Mouse (Mus musculus): Measurements from ENCODE around the gene Stat4. TPM values are rescaled to one million over a fixed set of nuclear protein-coding genes. Genes with fewer than 3 reads are reported as not detected.

Gene Stat4
- not detected in 2 replicates for polyA plus RNA-seq (2011; ENCODE audit: insufficient read length, low read depth, missing spikeins)

- Histone ChIP-seq H3K4me3 (ENCODE audit: insufficient read depth, low read length) (no peak within 1 kb of the TSS), H3K27ac (ENCODE audit: insufficient read depth, low read length) (no peak within 1 kb of the TSS), H3K4me1 (ENCODE audit: control insufficient read depth, insufficient read depth, low read length) (no peaks in the 10 kb centered on the region)
- TF ChIP-seq POLR2A (IDR thresholded peaks at IDR 0.05; ENCODE audit: low read depth, low read length) = no peak
- TF ChIP-seq CTCF (IDR thresholded peaks at IDR 0.05; ENCODE audit: borderline replicate concordance, insufficient read depth, low read length) = no peak
Observed at GRCm38 (mm10) chr1:51986848-51987247, at the start of gene Stat4. TSS of gene Stat4 (plus strand) at chr1:51987148.

- no peak for TF ChIP-seq POLR2A (IDR thresholded peaks at IDR 0.05; ENCODE audit: low read depth, low read length)
- no peak for TF ChIP-seq CTCF (IDR thresholded peaks at IDR 0.05; ENCODE audit: borderline replicate concordance, insufficient read depth, low read length)
- Histone ChIP-seq H3K4me3 (ENCODE audit: insufficient read depth, low read length) (no peak overlapping the region), H3K27ac (ENCODE audit: insufficient read depth, low read length) (no peak overlapping the region), H3K4me1 (ENCODE audit: control insufficient read depth, insufficient read depth, low read length) (no peaks in the 10 kb centered on the region)
Observed at GRCm38 (mm10) chr1:51938357-51938756, 48.6 kb upstream of the Stat4 start.

GRCm38 (mm10) chr1:51944755-51945154 lies 42.2 kb upstream of the Stat4 start:
- Histone ChIP-seq H3K4me3 (ENCODE audit: insufficient read depth, low read length) (no peak overlapping the region), H3K4me1 (ENCODE audit: control insufficient read depth, insufficient read depth, low read length) (no peaks in the 10 kb centered on the region), H3K27ac (ENCODE audit: insufficient read depth, low read length) (no peak overlapping the region)
- TF ChIP-seq POLR2A (IDR thresholded peaks at IDR 0.05; ENCODE audit: low read depth, low read length) (no peak), CTCF (IDR thresholded peaks at IDR 0.05; ENCODE audit: borderline replicate concordance, insufficient read depth, low read length) (no peak)

- Histone ChIP-seq H3K27ac (ENCODE audit: insufficient read depth, low read length) (no peak overlapping the region), H3K4me1 (ENCODE audit: control insufficient read depth, insufficient read depth, low read length) (no peaks in the 10 kb centered on the region), H3K4me3 (ENCODE audit: insufficient read depth, low read length) (no peak overlapping the region)
- TF ChIP-seq CTCF (IDR thresholded peaks at IDR 0.05; ENCODE audit: borderline replicate concordance, insufficient read depth, low read length) = no peak
Observed at GRCm38 (mm10) chr1:51947116-51947515, 39.8 kb upstream of the Stat4 start.

GRCm38 (mm10) chr1:51964647-51965046 lies 22.3 kb upstream of the Stat4 start:
- no peaks in the 10 kb centered on the region for H3K4me1 ChIP-seq (ENCODE audit: control insufficient read depth, insufficient read depth, low read length)
- H3K4me3 ChIP-seq (ENCODE audit: insufficient read depth, low read length) = no peak overlapping the region
- no peak overlapping the region for H3K27ac ChIP-seq (ENCODE audit: insufficient read depth, low read length)
- TF ChIP-seq POLR2A (IDR thresholded peaks at IDR 0.05; ENCODE audit: low read depth, low read length) = no peak
- no peak for TF ChIP-seq CTCF (IDR thresholded peaks at IDR 0.05; ENCODE audit: borderline replicate concordance, insufficient read depth, low read length)

- Histone ChIP-seq H3K27ac (ENCODE audit: insufficient read depth, low read length) (no peak overlapping the region), H3K4me1 (ENCODE audit: control insufficient read depth, insufficient read depth, low read length) (no peaks in the 10 kb centered on the region)
- no peak for TF ChIP-seq POLR2A (IDR thresholded peaks at IDR 0.05; ENCODE audit: low read depth, low read length)
- TF ChIP-seq CTCF (IDR thresholded peaks at IDR 0.05; ENCODE audit: borderline replicate concordance, insufficient read depth, low read length) = no peak
Observed at GRCm38 (mm10) chr1:51968994-51969393, 18.0 kb upstream of the Stat4 start.

GRCm38 (mm10) chr1:51970182-51970581 lies 16.8 kb upstream of the Stat4 start:
- H3K4me3 ChIP-seq (ENCODE audit: insufficient read depth, low read length) = no peak overlapping the region
- H3K4me1 ChIP-seq (ENCODE audit: control insufficient read depth, insufficient read depth, low read length) = no peaks in the 10 kb centered on the region
- TF ChIP-seq POLR2A (IDR thresholded peaks at IDR 0.05; ENCODE audit: low read depth, low read length) (no peak), CTCF (IDR thresholded peaks at IDR 0.05; ENCODE audit: borderline replicate concordance, insufficient read depth, low read length) (no peak)
- no peak overlapping the region for H3K27ac ChIP-seq (ENCODE audit: insufficient read depth, low read length)

More at GRCm38 (mm10) chr1:51968994-51969393, 18.0 kb upstream of the Stat4 start:
- no peak overlapping the region for H3K4me3 ChIP-seq (ENCODE audit: insufficient read depth, low read length)

- Histone ChIP-seq H3K4me3 (ENCODE audit: insufficient read depth, low read length) (no peak overlapping the region), H3K27ac (ENCODE audit: insufficient read depth, low read length) (no peak overlapping the region), H3K4me1 (ENCODE audit: control insufficient read depth, insufficient read depth, low read length) (no peaks in the 10 kb centered on the region)
- TF ChIP-seq CTCF (IDR thresholded peaks at IDR 0.05; ENCODE audit: borderline replicate concordance, insufficient read depth, low read length) (no peak), POLR2A (IDR thresholded peaks at IDR 0.05; ENCODE audit: low read depth, low read length) (no peak)
Observed at GRCm38 (mm10) chr1:51975589-51975988, 11.4 kb upstream of the Stat4 start.

- H3K4me1 ChIP-seq (ENCODE audit: control insufficient read depth, insufficient read depth, low read length) = no peaks in the 10 kb centered on the region
- H3K27ac ChIP-seq (ENCODE audit: insufficient read depth, low read length) = no peak overlapping the region
- TF ChIP-seq POLR2A (IDR thresholded peaks at IDR 0.05; ENCODE audit: low read depth, low read length) = no peak
- no peak for TF ChIP-seq CTCF (IDR thresholded peaks at IDR 0.05; ENCODE audit: borderline replicate concordance, insufficient read depth, low read length)
- H3K4me3 ChIP-seq (ENCODE audit: insufficient read depth, low read length) = no peak overlapping the region
Observed at GRCm38 (mm10) chr1:51979048-51979447, 7.9 kb upstream of the Stat4 start.

GRCm38 (mm10) chr1:51991983-51992609 lies 5.1 kb downstream of the Stat4 start:
- TF ChIP-seq CTCF (IDR thresholded peaks at IDR 0.05; ENCODE audit: borderline replicate concordance, insufficient read depth, low read length) = no peak
- TF ChIP-seq POLR2A (IDR thresholded peaks at IDR 0.05; ENCODE audit: low read depth, low read length) = no peak
- Histone ChIP-seq H3K4me3 (ENCODE audit: insufficient read depth, low read length) (no peak overlapping the region), H3K4me1 (ENCODE audit: control insufficient read depth, insufficient read depth, low read length) (0 out of 2 replicates have a peak, but pooled peaks cover 2% of the 10 kb centered on the region), H3K27ac (ENCODE audit: insufficient read depth, low read length) (no peak overlapping the region)

Data from embryonic fibroblast, embryonic 13.5 days (primary cell).